16 mouse cellular contexts compared by ENCODE assay signal in the genomic region with DNA sequence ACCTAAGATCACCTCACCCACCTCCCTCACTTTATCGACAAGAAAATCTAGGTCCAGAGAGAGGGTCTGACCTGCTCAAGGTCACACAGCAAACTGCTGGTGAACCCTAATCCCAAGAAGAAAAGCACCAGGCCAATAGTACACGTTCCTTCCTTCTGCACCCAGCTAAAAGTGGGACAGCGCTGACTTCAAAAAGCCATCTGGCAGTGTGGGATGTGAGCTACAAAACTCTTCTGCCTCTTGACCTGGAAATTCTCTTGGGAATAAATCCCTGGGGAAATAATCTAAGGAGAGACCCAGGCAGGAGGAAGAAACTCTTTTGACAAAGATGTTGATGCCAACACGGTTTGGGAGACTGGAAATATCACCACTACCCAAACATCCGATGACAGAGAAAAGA.
"Had no signal": no experiment of that assay in that cellular context is flagged by ENCODE, and none has a peak within 500 bp of the region (broad histone marks: within the 10 kb centered on the region; RNA-seq: fewer than 3 reads in every experiment).

No protein-coding gene starts in this region.

- H3K27ac ChIP-seq: lung, embryonic 15.5 days; macrophage; midbrain, embryonic 13.5 days; midbrain, embryonic 15.5 days; neural tube, embryonic 12.5 days; stomach, embryonic 15.5 days; stomach, postnatal 0 days had no signal

- H3K4me3 ChIP-seq: lung, embryonic 15.5 days; megakaryocyte, embryonic 14.5 days; midbrain, embryonic 13.5 days; midbrain, embryonic 15.5 days; neural tube, embryonic 12.5 days; stomach, embryonic 15.5 days had no signal

- DNase-seq: liver, postnatal 0 days; lung, adult 2 months; lung, postnatal 14 days; lung, postnatal 36 days; right cerebral cortex, postnatal 25 days; thymus, adult 2 months; thymus, postnatal 25 days; thymus, postnatal 4 days had no signal
